Mouse (Mus musculus) brain, embryonic 14.5 days (tissue): ENCODE results near the gene Rhbdd1.

Source experiments
- CTCF ChIP-seq: fragments of 200-500 bp; IDR thresholded peaks from 2 replicates; pipeline ENCODE4 v1.5.1; 2012; ENCODE audit warnings: inconsistent platforms, mild to moderate bottlenecking, moderate library complexity, borderline replicate concordance; ENCODE audit not compliant: insufficient read depth, insufficient read length; ENCODE audit errors: extremely low read depth
- POLR2A ChIP-seq: fragments of 200-500 bp; IDR thresholded peaks from 2 replicates; pipeline ENCODE4 v1.6.1; 2012; ENCODE audit warnings: mild to moderate bottlenecking, inconsistent platforms, borderline replicate concordance; ENCODE audit not compliant: poor library complexity, insufficient read depth, insufficient read length, severe bottlenecking; ENCODE audit errors: extremely low read depth

GRCm38 (mm10) chr1:82449851-82450250 is 133.6 kb downstream of the Rhbdd1 start:
- TF ChIP-seq POLR2A (no peak), CTCF (no peak)
